Mouse (Mus musculus) G1E (cell line): ENCODE measurements around the gene Baz2b.

Source experiments
- CTCF ChIP-seq: IDR thresholded peaks from 2 replicates; pipeline ENCODE4 v1.5.1; 2012; ENCODE audit warnings: low read depth, low read length, inconsistent platforms, mixed read lengths
- GATA2 ChIP-seq: IDR thresholded peaks from 2 replicates; pipeline ENCODE4 v1.6.1; 2012; ENCODE audit warnings: low read depth, low read length, inconsistent platforms, borderline replicate concordance
- TAL1 ChIP-seq: conservative IDR thresholded peaks from 2 replicates; pipeline ENCODE4 v1.6.1; 2012; ENCODE audit warnings: low read depth, low read length, inconsistent platforms, mixed read lengths

GRCm38 (mm10) chr2:59993190-59993535 is 216.5 kb downstream of the Baz2b start:
- TF ChIP-seq CTCF (no peak), TAL1 (no peak), GATA2 (no peak)
